Mouse (Mus musculus) lung, embryonic 14.5 days (tissue): ENCODE results near the gene A730046J19Rik. TPM values are rescaled to one million over a fixed set of nuclear protein-coding genes. Genes with fewer than 3 reads are reported as not detected.

Experiments
- ATAC-seq: fragments of 200-750 bp; cut with Nextera tagmentation; 2 replicates; pipeline ENCODE4 v1.8.0; 2017; ENCODE audit warnings: mild to moderate bottlenecking, moderate TSS enrichment, moderate library complexity; ENCODE audit not compliant: insufficient read depth
- DNase-seq: peaks from one replicate; pipeline ENCODE4 v3.0.0-alpha.2; 2015
- H3K27ac ChIP-seq: fragments of 300-500 bp; sonication (generic); 2 replicates; pipeline ENCODE4 v1.5.1; 2014; ENCODE audit warnings: low read depth, mild to moderate bottlenecking, moderate library complexity
- H3K27me3 ChIP-seq: fragments of 300-500 bp; sonication (generic); 2 replicates; pipeline ENCODE4 v1.6.1; 2014; ENCODE audit warnings: low read length, control low read depth; ENCODE audit not compliant: insufficient read depth
- H3K36me3 ChIP-seq: fragments of 300-500 bp; sonication (generic); 2 replicates; pipeline ENCODE4 v1.6.1; 2014; ENCODE audit warnings: control low read depth; ENCODE audit not compliant: insufficient read depth
- H3K4me1 ChIP-seq: fragments of 300-500 bp; sonication (generic); 2 replicates; pipeline ENCODE4 v1.6.1; 2014; ENCODE audit warnings: antibody characterized with exemption, control low read depth; ENCODE audit not compliant: insufficient read depth
- H3K4me2 ChIP-seq: fragments of 300-500 bp; sonication (generic); 2 replicates; pipeline ENCODE4 v1.6.1; 2014; ENCODE audit warnings: mild to moderate bottlenecking
- H3K4me3 ChIP-seq: fragments of 300-500 bp; sonication (generic); 2 replicates; pipeline ENCODE4 v1.5.1; 2014; ENCODE audit warnings: low read depth, low read length
- H3K9ac ChIP-seq: fragments of 300-500 bp; sonication (generic); 2 replicates; pipeline ENCODE4 v1.6.1; 2014
- H3K9me3 ChIP-seq: fragments of 300-500 bp; sonication (generic); 2 replicates; pipeline ENCODE4 v1.6.1; 2016; ENCODE audit warnings: low read depth, low read length, control low read depth
- CTCF ChIP-seq: IDR thresholded peaks from 2 replicates; pipeline ENCODE4 v1.5.1; 2016; ENCODE audit warnings: antibody characterized with exemption, low read depth
- WGBS: fragments of 180-500 bp; shearing (Covaris S2); extraction: QIAGEN DNeasy Blood & Tissue Kit; methylation state at CpG from one replicate; pipeline ENCODE4 v1.1.7; 2014; 5-methylcytosine and 5-hydroxymethylcytosine counted together
- polyA plus RNA-seq: library from polyadenylated mRNA; unstranded; fragments of >200 nt; fragmentation: Nextera tagmentation; extraction: Ambion mirVana; gene quantifications from 2 replicates; pipeline ENCODE4 v1.2.1, GENCODE M21; 2014

The A730046J19Rik gene
- polyA plus RNA-seq, result 0.66 and 0.78 TPM in 2 replicates

GRCm38 (mm10) chrX:144153523-144153922 lies at the start of gene A730046J19Rik:
A730046J19Rik (plus strand) TSS chrX:144153695.
- Histone ChIP-seq H3K4me2 (peak within 1 kb of the TSS; percentile 50), H3K9ac (no peak within 1 kb of the TSS), H3K27me3 (no peaks in the 10 kb centered on the region), H3K9me3 (no peaks in the 10 kb centered on the region), H3K27ac (no peak within 1 kb of the TSS), H3K4me1 (no peaks in the 10 kb centered on the region), H3K4me3 (peak within 1 kb of the TSS; percentile 11; the same call in 1 of the 2 replicates), H3K36me3 (no peaks in the 10 kb centered on the region)
- TF ChIP-seq CTCF, result no peak
- ATAC-seq (no peak), DNase-seq (no peak)
- 11% methylated on average over 8 of the region's 8 CpGs for WGBS

- H3K4me2 ChIP-seq, result no peak overlapping the region
- no peaks in the 10 kb centered on the region for H3K27me3 ChIP-seq
- H3K9me3 ChIP-seq, result no peaks in the 10 kb centered on the region
- TF ChIP-seq CTCF, result no peak
- no peaks in the 10 kb centered on the region for H3K4me1 ChIP-seq
- no peak overlapping the region for H3K27ac ChIP-seq
- DNase-seq (no peak), ATAC-seq (no peak)
- no peak overlapping the region for H3K4me3 ChIP-seq
- no peak overlapping the region for H3K9ac ChIP-seq
- 48% methylated on average over 2 of the region's 2 CpGs for WGBS
- H3K36me3 ChIP-seq, result no peaks in the 10 kb centered on the region
These were observed 48.7 kb upstream of the A730046J19Rik start for GRCm38 (mm10) chrX:144104619-144105416.

- H3K27ac ChIP-seq, result no peak overlapping the region
- H3K4me3 ChIP-seq, result no peak overlapping the region
- H3K9me3 ChIP-seq, result no peaks in the 10 kb centered on the region
- H3K27me3 ChIP-seq, result no peaks in the 10 kb centered on the region
- no peaks in the 10 kb centered on the region for H3K36me3 ChIP-seq
- no peak for DNase-seq
- no peak for ATAC-seq
- H3K4me2 ChIP-seq, result no peak overlapping the region
- no peaks in the 10 kb centered on the region for H3K4me1 ChIP-seq
- no peak for TF ChIP-seq CTCF
- no peak overlapping the region for H3K9ac ChIP-seq
- 59% methylated on average over 1 of the region's 1 CpGs for WGBS
These were observed 17.2 kb upstream of the A730046J19Rik start for GRCm38 (mm10) chrX:144136281-144136680.

- H3K36me3 ChIP-seq, result no peaks in the 10 kb centered on the region
- ATAC-seq (no peak), DNase-seq (no peak)
- H3K4me1 ChIP-seq, result no peaks in the 10 kb centered on the region
- no peak for TF ChIP-seq CTCF
- no peak overlapping the region for H3K4me3 ChIP-seq
- H3K9me3 ChIP-seq, result no peaks in the 10 kb centered on the region
- H3K4me2 ChIP-seq, result no peak overlapping the region
- no peaks in the 10 kb centered on the region for H3K27me3 ChIP-seq
- H3K9ac ChIP-seq, result no peak overlapping the region
- WGBS, result 85% methylated on average over 2 of the region's 2 CpGs
- H3K27ac ChIP-seq, result no peak overlapping the region
These were observed 3.5 kb upstream of the A730046J19Rik start for GRCm38 (mm10) chrX:144149987-144150386.

GRCm38 (mm10) chrX:144154111-144154510 lies 616 bp downstream of the A730046J19Rik start:
- no peak for TF ChIP-seq CTCF
- H3K36me3 ChIP-seq, result no peaks in the 10 kb centered on the region
- no peaks in the 10 kb centered on the region for H3K4me1 ChIP-seq
- peak overlapping the region; percentile 11; the same call in 1 of the 2 replicates for H3K4me3 ChIP-seq
- H3K4me2 ChIP-seq, result peak overlapping the region; percentile 50
- H3K9ac ChIP-seq, result no peak overlapping the region
- no peak overlapping the region for H3K27ac ChIP-seq
- H3K27me3 ChIP-seq, result no peaks in the 10 kb centered on the region
- DNase-seq (no peak), ATAC-seq (no peak)
- no peaks in the 10 kb centered on the region for H3K9me3 ChIP-seq
- 20% methylated on average over 7 of the region's 7 CpGs for WGBS

- Histone ChIP-seq H3K4me2 (no peak overlapping the region), H3K27me3 (no peaks in the 10 kb centered on the region), H3K4me1 (no peaks in the 10 kb centered on the region), H3K36me3 (no peaks in the 10 kb centered on the region), H3K4me3 (no peak overlapping the region), H3K9ac (no peak overlapping the region), H3K9me3 (no peaks in the 10 kb centered on the region), H3K27ac (no peak overlapping the region)
- DNase-seq (peak; percentile 41), ATAC-seq (no peak)
- 35% methylated on average over 5 of the region's 5 CpGs for WGBS
- no peak for TF ChIP-seq CTCF
These were observed 9.4 kb downstream of the A730046J19Rik start for GRCm38 (mm10) chrX:144162936-144163335.

Other genes starting within 250 kb of the A730046J19Rik start
- gene Dcx, start 220.4 kb upstream of the A730046J19Rik start, polyA plus RNA-seq, result 6.2 and 6.5 TPM in 2 replicates
- gene Alg13, start 164.1 kb downstream of the A730046J19Rik start, polyA plus RNA-seq, result 27.7 TPM in 2 replicates